Mouse (Mus musculus): ENCODE measurements at regions not wholly inside any gene's neighbourhood (a gene's known extent, or its start where the extent isn't known, plus 50 kb on each side); places are given as distances from the start of the nearest gene placed in this dataset.

DNA sequence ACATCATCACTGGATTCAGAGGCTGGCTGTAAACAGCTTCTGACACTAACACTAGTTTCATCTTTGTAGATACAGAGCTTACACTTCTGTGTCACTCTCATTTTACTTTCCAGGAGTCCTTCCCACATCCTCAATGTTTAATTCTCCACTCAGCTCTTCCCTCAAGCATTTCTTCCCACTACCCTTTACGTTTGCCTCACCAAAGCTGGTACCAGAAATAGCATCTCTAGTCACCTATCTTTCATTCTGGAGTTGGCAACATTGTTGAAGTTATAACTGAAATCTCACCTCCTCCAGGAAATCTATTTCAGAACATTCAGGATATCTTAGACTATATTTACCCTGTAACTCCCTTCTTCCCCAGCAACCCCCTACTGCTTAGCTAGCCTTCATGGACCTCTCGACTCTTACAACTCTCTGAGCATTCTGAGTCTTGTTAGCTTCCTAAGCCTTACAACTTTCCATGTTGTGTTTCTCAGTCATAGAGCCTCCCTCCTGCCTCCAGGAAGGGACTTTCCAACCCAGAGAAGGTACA, 258.3 kb upstream of the BB014433 start:
- no peaks in the 10 kb centered on the region for H3K4me1 ChIP-seq (ENCODE audit: control insufficient read depth in 1 of 2, insufficient read depth in 2 of 2, low read length in 2 of 2)
- H3K79me2 ChIP-seq (ENCODE audit: control insufficient read depth, insufficient read depth, low read length, poor library complexity) = no peaks in the 10 kb centered on the region
- no peak overlapping the region for H3K27ac ChIP-seq (ENCODE audit: control insufficient read depth, low read depth, low read length)
- no peak overlapping the region for H3K4me3 ChIP-seq (ENCODE audit: control insufficient read depth in 1 of 2, insufficient read depth in 1 of 2, low read depth in 2 of 2, low read length in 2 of 2)
- H3K9me3 ChIP-seq (replicated peaks; ENCODE audit: insufficient read depth, low read length) = no peaks in the 10 kb centered on the region
- H3K9ac ChIP-seq (ENCODE audit: control insufficient read depth, low read depth, low read length, poor library complexity, severe bottlenecking) = no peak overlapping the region
- H3K27me3 ChIP-seq (ENCODE audit: control insufficient read depth in 1 of 2, insufficient read depth in 2 of 2, low read length in 2 of 2) = no peaks in the 10 kb centered on the region
- H3K36me3 ChIP-seq (ENCODE audit: control insufficient read depth in 1 of 2, insufficient read depth in 2 of 2, low read length in 2 of 2) = no peaks in the 10 kb centered on the region
- DNase-seq (ENCODE audit: low read depth, low spot score) = no peak
- TF ChIP-seq UBTF (IDR thresholded peaks at IDR 0.05; ENCODE audit: borderline replicate concordance, insufficient read depth, low read depth, low read length) = no peak
- no peak for TF ChIP-seq MAFK (IDR thresholded peaks at IDR 0.05; ENCODE audit: borderline replicate concordance, low read depth, low read length)
- no peak for TF ChIP-seq SIN3A (IDR thresholded peaks at IDR 0.05; ENCODE audit: low read length)
- no peak for TF ChIP-seq CHD2 (IDR thresholded peaks at IDR 0.05; ENCODE audit: low read length)
- no peak for TF ChIP-seq KAT2A (conservative IDR thresholded peaks at IDR 0.05; ENCODE audit: low read depth, low read length)

- H3K79me2 ChIP-seq (ENCODE audit: control insufficient read depth, insufficient read depth, low read length, poor library complexity) = no peaks in the 10 kb centered on the region
- DNase-seq (ENCODE audit: low read depth, low spot score) = no peak
- H3K4me3 ChIP-seq (ENCODE audit: control insufficient read depth in 1 of 2, insufficient read depth in 1 of 2, low read depth in 2 of 2, low read length in 2 of 2) = no peak overlapping the region
- no peaks in the 10 kb centered on the region for H3K9me3 ChIP-seq (replicated peaks; ENCODE audit: insufficient read depth, low read length)
- TF ChIP-seq ZC3H11A (IDR thresholded peaks at IDR 0.05; ENCODE audit: low read depth, low read length) (no peak), TCF12 (IDR thresholded peaks at IDR 0.05; ENCODE audit: low read depth, low read length) (no peak), HCFC1 (IDR thresholded peaks at IDR 0.05; ENCODE audit: low read depth, low read length) (no peak), TAL1 (IDR thresholded peaks at IDR 0.05; ENCODE audit: low read length) (no peak), CTCF (IDR thresholded peaks at IDR 0.05 in 2 of 3, conservative IDR thresholded peaks at IDR 0.05 in 1 of 3; ENCODE audit: control insufficient read depth in 1 of 3, insufficient read depth in 1 of 3, low read depth in 2 of 3, low read length in 3 of 3, poor library complexity in 1 of 3, severe bottlenecking in 1 of 3) (no peak), POLR2AphosphoS5 (IDR thresholded peaks at IDR 0.05; ENCODE audit: borderline replicate concordance, low read depth, low read length) (no peak), ZKSCAN1 (IDR thresholded peaks at IDR 0.05; ENCODE audit: low read depth, low read length) (no peak)
- H3K4me1 ChIP-seq (ENCODE audit: control insufficient read depth in 1 of 2, insufficient read depth in 2 of 2, low read length in 2 of 2) = no peaks in the 10 kb centered on the region
- H3K27ac ChIP-seq (ENCODE audit: control insufficient read depth, low read depth, low read length) = no peak overlapping the region
- H3K9ac ChIP-seq (ENCODE audit: control insufficient read depth, low read depth, low read length, poor library complexity, severe bottlenecking) = no peak overlapping the region
- no peaks in the 10 kb centered on the region for H3K36me3 ChIP-seq (ENCODE audit: control insufficient read depth in 1 of 2, insufficient read depth in 2 of 2, low read length in 2 of 2)
- H3K27me3 ChIP-seq (ENCODE audit: control insufficient read depth in 1 of 2, insufficient read depth in 2 of 2, low read length in 2 of 2) = no peaks in the 10 kb centered on the region
Observed at GRCm38 (mm10) chr8:15273775-15274174, 227.9 kb upstream of the BB014433 start.

DNA sequence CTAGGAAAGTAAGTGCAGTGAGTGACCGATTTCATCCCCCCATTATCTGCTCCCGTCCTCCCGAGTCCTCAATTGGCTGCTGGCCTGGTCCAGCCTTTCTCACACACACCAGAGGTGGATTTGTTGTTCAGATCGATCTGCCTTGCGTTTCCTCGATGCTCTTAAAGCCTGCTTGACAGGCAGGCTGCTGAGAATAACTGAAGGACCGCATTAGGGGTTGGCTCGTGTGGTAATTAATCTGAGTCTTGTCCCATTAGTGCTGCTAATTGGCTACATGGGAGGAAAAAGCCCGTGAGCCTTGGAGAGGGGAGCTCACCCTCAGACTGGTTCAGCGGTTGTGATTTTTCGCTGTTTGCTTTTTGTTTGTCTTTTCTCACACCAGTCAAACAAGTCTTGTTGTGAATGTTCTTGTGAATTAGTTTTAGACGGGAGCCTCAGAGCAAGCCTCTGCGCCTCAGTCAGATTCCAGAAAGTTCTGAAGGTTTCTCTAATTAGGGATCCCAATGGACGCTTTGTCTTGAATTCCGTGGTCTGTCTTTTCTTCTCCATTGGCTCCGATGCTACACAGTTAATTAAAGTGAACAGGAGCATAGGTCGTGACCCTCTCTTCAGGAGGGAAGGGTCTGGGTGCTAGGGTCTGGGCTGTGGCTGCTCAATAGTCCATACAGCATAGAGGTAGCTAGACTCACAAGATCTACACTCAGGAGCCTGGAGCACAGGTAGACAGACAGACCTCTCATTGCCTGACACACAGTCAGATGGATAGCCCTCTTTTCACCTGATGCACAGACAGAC, 226.1 kb upstream of the BB014433 start:
- no peaks in the 10 kb centered on the region for H3K79me2 ChIP-seq (ENCODE audit: control insufficient read depth, insufficient read depth, low read length, poor library complexity)
- H3K9me3 ChIP-seq (replicated peaks; ENCODE audit: insufficient read depth, low read length) = no peaks in the 10 kb centered on the region
- H3K9ac ChIP-seq (ENCODE audit: control insufficient read depth, low read depth, low read length, poor library complexity, severe bottlenecking) = no peak overlapping the region
- H3K4me3 ChIP-seq (ENCODE audit: control insufficient read depth in 1 of 2, insufficient read depth in 1 of 2, low read depth in 2 of 2, low read length in 2 of 2) = no peak overlapping the region
- H3K36me3 ChIP-seq (ENCODE audit: control insufficient read depth in 1 of 2, insufficient read depth in 2 of 2, low read length in 2 of 2) = no peaks in the 10 kb centered on the region
- no peaks in the 10 kb centered on the region for H3K4me1 ChIP-seq (ENCODE audit: control insufficient read depth in 1 of 2, insufficient read depth in 2 of 2, low read length in 2 of 2)
- H3K27ac ChIP-seq (ENCODE audit: control insufficient read depth, low read depth, low read length) = no peak overlapping the region
- DNase-seq (ENCODE audit: low read depth, low spot score) = no peak
- no peak for TF ChIP-seq MEF2A (IDR thresholded peaks at IDR 0.05; ENCODE audit: extremely low read depth, insufficient replicate concordance, low read depth, low read length, poor library complexity, severe bottlenecking)
- no peaks in the 10 kb centered on the region for H3K27me3 ChIP-seq (ENCODE audit: control insufficient read depth in 1 of 2, insufficient read depth in 2 of 2, low read length in 2 of 2)

Measured in MEL (cell line).